21 mouse cellular contexts compared by ENCODE assay signal in genomic region chr9:108805768-108806167, GRCm38 (mm10). TPM values are rescaled to one million over a fixed set of nuclear protein-coding genes. Genes with fewer than 3 reads are reported as not detected.
DNase-seq lines count a peak whose midpoint lies in the region; ATAC-seq lines count a peak whose summit lies in the region.
"Had no signal": no experiment of that assay in that cellular context is flagged by ENCODE, and none has a peak within 500 bp of the region (broad histone marks: within the 10 kb centered on the region; RNA-seq: fewer than 3 reads in every experiment).

No protein-coding gene starts in this region.

- peak overlapping the region; percentile 84 for H3K27ac ChIP-seq in liver, embryonic 16.5 days (ENCODE audit: low read length)
- H3K27ac ChIP-seq: forebrain, embryonic 12.5 days; hindbrain, embryonic 12.5 days; lung, embryonic 15.5 days; midbrain, embryonic 15.5 days; neural tube, embryonic 15.5 days; stomach, postnatal 0 days had no signal

- peaks cover 53% of the 10 kb centered on the region for H3K4me1 ChIP-seq in liver, embryonic 16.5 days (ENCODE audit: control insufficient read depth, low read depth, low read length)

- peak; percentile 60 for ATAC-seq in liver, embryonic 16.5 days (ENCODE audit: low read depth)
- ATAC-seq: midbrain, embryonic 15.5 days had no signal

- no peak overlapping the region for H3K9ac ChIP-seq in liver, embryonic 16.5 days (ENCODE audit: low read depth, low read length)
- H3K9ac ChIP-seq: forebrain, embryonic 12.5 days; heart, embryonic 12.5 days; hindbrain, embryonic 12.5 days; lung, embryonic 15.5 days; midbrain, embryonic 15.5 days; neural tube, embryonic 15.5 days had no signal

- WGBS in liver, embryonic 16.5 days (ENCODE audit: insufficient replicate concordance) = 49% methylated on average over 8 of the region's 8 CpGs

- intact Hi-C loops in left cerebral cortex, postnatal 36 days (cut with DNase I) = no loop called here

- no peaks in the 10 kb centered on the region for H3K27me3 ChIP-seq in liver, embryonic 16.5 days (ENCODE audit: control insufficient read depth, insufficient read depth, low read depth, low read length)
- H3K27me3 ChIP-seq: CH12.LX; forebrain, embryonic 12.5 days; heart, embryonic 12.5 days; hindbrain, embryonic 12.5 days; lung, embryonic 15.5 days; midbrain, embryonic 15.5 days; neural tube, embryonic 15.5 days had no signal

- H3K4me3 ChIP-seq in liver, embryonic 16.5 days (ENCODE audit: low read depth, low read length) = no peak overlapping the region
- H3K4me3 ChIP-seq: forebrain, embryonic 12.5 days; heart, embryonic 12.5 days; hindbrain, embryonic 12.5 days; lung, embryonic 15.5 days; midbrain, embryonic 15.5 days; neural tube, embryonic 15.5 days had no signal

- peaks cover 43% of the 10 kb centered on the region for H3K36me3 ChIP-seq in liver, embryonic 16.5 days (ENCODE audit: control insufficient read depth, insufficient read depth)

- DNase-seq in ovary, postnatal 36 days (ENCODE audit: low spot score) = peak; percentile 3
- no peak for DNase-seq in ovary, postnatal 10 days (ENCODE audit: low spot score)
- peak; percentile 59 for DNase-seq in liver
- no peak for DNase-seq in layer of hippocampus, adult 9-10 months (ENCODE audit: low spot score)
- DNase-seq in thymus, adult 18-20 months = no peak
- no peak for DNase-seq in left cerebral cortex, postnatal 36 days (ENCODE audit: low spot score in 2 of 2)
- DNase-seq: adrenal gland, postnatal 14 days; B cell, adult 2 months; kidney, adult 11 months; kidney, postnatal 4 days; layer of hippocampus, adult 9-11 months; lung, postnatal 36 days had no signal

- no peaks in the 10 kb centered on the region for H3K9me3 ChIP-seq in liver, embryonic 16.5 days (replicated peaks; ENCODE audit: control insufficient read depth, low read length)
- H3K9me3 ChIP-seq: forebrain, embryonic 12.5 days; heart, embryonic 12.5 days; hindbrain, embryonic 12.5 days; lung, embryonic 15.5 days; midbrain, embryonic 15.5 days; neural tube, embryonic 15.5 days had no signal

- H3K4me2 ChIP-seq in liver, embryonic 16.5 days (ENCODE audit: low read depth, low read length) = peak overlapping the region; percentile 14; the same call in 1 of the 2 replicates
- H3K4me2 ChIP-seq: forebrain, embryonic 12.5 days; heart, embryonic 12.5 days; hindbrain, embryonic 12.5 days; lung, embryonic 15.5 days; midbrain, embryonic 15.5 days; neural tube, embryonic 15.5 days had no signal

RNA-seq across cellular contexts. Expression of gene Nckipsd, which starts 2.4 kb away (rescaled TPM):
- 3.5 and 3.6 TPM in 2 replicates for polyA plus RNA-seq in liver, embryonic 16.5 days (2015; fragmentation: Nextera tagmentation; extraction: Ambion mirVana)
- 10 to 100 TPM; 56.0 to 60.6 TPM for total RNA-seq in left cerebral cortex, postnatal 36 days (2021)

RNA-seq across cellular contexts. Expression of gene Celsr3, which starts 20.4 kb away (rescaled TPM):
- polyA plus RNA-seq in liver, embryonic 16.5 days (2015; fragmentation: Nextera tagmentation; extraction: Ambion mirVana) = 0.16 and 0.22 TPM in 2 replicates
- total RNA-seq in left cerebral cortex, postnatal 36 days (2021) = 10 to 100 TPM; 43.4 to 74.0 TPM

RNA-seq across cellular contexts. Expression of gene Ip6k2, which starts 22.2 kb away (rescaled TPM):
- polyA plus RNA-seq in liver, embryonic 16.5 days (2015; fragmentation: Nextera tagmentation; extraction: Ambion mirVana) = 12.4 and 13.6 TPM in 2 replicates
- 100 to 1,000 TPM; 155 to 158 TPM for total RNA-seq in left cerebral cortex, postnatal 36 days (2021)

RNA-seq across cellular contexts. Expression of gene Slc26a6, which starts 47.3 kb away (rescaled TPM):
- 4.8 and 4.9 TPM in 2 replicates for polyA plus RNA-seq in liver, embryonic 16.5 days (2015; fragmentation: Nextera tagmentation; extraction: Ambion mirVana)
- 10 to 100 TPM; 18.1 to 24.3 TPM for total RNA-seq in left cerebral cortex, postnatal 36 days (2021)

Comparison
In these comparisons a context has a peak if more than half of its experiments do, and no peak if none do; other contexts are left out.
1. DNase-seq: peak in ovary, postnatal 36 days (single experiment) and liver (single experiment); none in ovary, postnatal 10 days (single experiment), layer of hippocampus, adult 9-10 months (single experiment), thymus, adult 18-20 months (0 of 2) and left cerebral cortex, postnatal 36 days (0 of 2).